Mouse (Mus musculus): Measurements from ENCODE around the gene Opcml. TPM values are rescaled to one million over a fixed set of nuclear protein-coding genes. Genes with fewer than 3 reads are reported as not detected.

Gene Opcml
- total and polyA plus RNA-seq, 2 experiments from 2014 or later = 48.3 to 140 TPM

- no peaks in the 10 kb centered on the region for H3K4me1 ChIP-seq (ENCODE audit: insufficient read depth)
- ATAC-seq = peak; percentile 60; the same call in 1 of the 2 replicates
- TF ChIP-seq CTCF (IDR thresholded peaks at IDR 0.05; ENCODE audit: low read depth) = no peak
- no peaks in the 10 kb centered on the region for H3K36me3 ChIP-seq (ENCODE audit: insufficient read depth)
- H3K27me3 ChIP-seq (ENCODE audit: insufficient read depth, low read length) = no peaks in the 10 kb centered on the region
- no peak for DNase-seq
- 28% methylated on average over 8 of the region's 8 CpGs for WGBS
- H3K27ac ChIP-seq (ENCODE audit: low read depth, low read length) = no peak overlapping the region
- no peak overlapping the region for H3K9ac ChIP-seq
- no peaks in the 10 kb centered on the region for H3K9me3 ChIP-seq (ENCODE audit: low read length)
- H3K4me2 ChIP-seq (ENCODE audit: low read depth) = no peak overlapping the region
- H3K4me3 ChIP-seq (ENCODE audit: low read depth, low read length) = no peak overlapping the region
Measured at GRCm38 (mm10) chr9:28255128-28255904, 464.7 kb downstream of the Opcml start.

- DNase-seq (no peak), ATAC-seq (no peak)
- TF ChIP-seq CTCF (IDR thresholded peaks at IDR 0.05; ENCODE audit: low read depth) = no peak
- Histone ChIP-seq H3K27ac (ENCODE audit: low read depth, low read length) (no peak overlapping the region), H3K4me1 (ENCODE audit: insufficient read depth) (no peaks in the 10 kb centered on the region), H3K36me3 (ENCODE audit: insufficient read depth) (no peaks in the 10 kb centered on the region), H3K9me3 (ENCODE audit: low read length) (no peaks in the 10 kb centered on the region), H3K9ac (no peak overlapping the region), H3K27me3 (ENCODE audit: insufficient read depth, low read length) (no peaks in the 10 kb centered on the region), H3K4me3 (ENCODE audit: low read depth, low read length) (no peak overlapping the region), H3K4me2 (ENCODE audit: low read depth) (no peak overlapping the region)
- WGBS = 56% methylated on average over 1 of the region's 1 CpGs
Measured at GRCm38 (mm10) chr9:28255905-28256268, 465.3 kb downstream of the Opcml start.

- peak; percentile 96 for TF ChIP-seq CTCF (IDR thresholded peaks at IDR 0.05; ENCODE audit: low read depth)
- H3K4me2 ChIP-seq (ENCODE audit: low read depth) = no peak overlapping the region
- H3K9ac ChIP-seq = no peak overlapping the region
- H3K4me1 ChIP-seq (ENCODE audit: insufficient read depth) = no peaks in the 10 kb centered on the region
- no peak overlapping the region for H3K4me3 ChIP-seq (ENCODE audit: low read depth, low read length)
- DNase-seq (peak; percentile 93), ATAC-seq (peak; percentile 88)
- no peak overlapping the region for H3K27ac ChIP-seq (ENCODE audit: low read depth, low read length)
- no peaks in the 10 kb centered on the region for H3K36me3 ChIP-seq (ENCODE audit: insufficient read depth)
- no peaks in the 10 kb centered on the region for H3K9me3 ChIP-seq (ENCODE audit: low read length)
- H3K27me3 ChIP-seq (ENCODE audit: insufficient read depth, low read length) = no peaks in the 10 kb centered on the region
- 24% methylated on average over 7 of the region's 7 CpGs for WGBS
Measured at GRCm38 (mm10) chr9:28261078-28261753, 470.6 kb downstream of the Opcml start.

GRCm38 (mm10) chr9:28262021-28262420 is 471.4 kb downstream of the Opcml start:
- no peak for TF ChIP-seq CTCF (IDR thresholded peaks at IDR 0.05; ENCODE audit: low read depth)
- DNase-seq = no peak

GRCm38 (mm10) chr9:28262896-28263295 is 472.3 kb downstream of the Opcml start:
- H3K9me3 ChIP-seq (ENCODE audit: low read length) = no peaks in the 10 kb centered on the region
- H3K27ac ChIP-seq (ENCODE audit: low read depth, low read length) = no peak overlapping the region
- no peak overlapping the region for H3K9ac ChIP-seq
- DNase-seq (no peak), ATAC-seq (no peak)
- 79% methylated on average over 2 of the region's 2 CpGs for WGBS
- no peaks in the 10 kb centered on the region for H3K27me3 ChIP-seq (ENCODE audit: insufficient read depth, low read length)
- no peak overlapping the region for H3K4me2 ChIP-seq (ENCODE audit: low read depth)
- no peaks in the 10 kb centered on the region for H3K4me1 ChIP-seq (ENCODE audit: insufficient read depth)
- TF ChIP-seq CTCF (IDR thresholded peaks at IDR 0.05; ENCODE audit: low read depth) = no peak
- H3K36me3 ChIP-seq (ENCODE audit: insufficient read depth) = no peaks in the 10 kb centered on the region
- H3K4me3 ChIP-seq (ENCODE audit: low read depth, low read length) = no peak overlapping the region

More at GRCm38 (mm10) chr9:28262021-28262420, 471.4 kb downstream of the Opcml start:
- no peaks in the 10 kb centered on the region for H3K36me3 ChIP-seq (ENCODE audit: insufficient read depth)
- H3K27ac ChIP-seq (ENCODE audit: low read depth, low read length) = no peak overlapping the region
- H3K4me3 ChIP-seq (ENCODE audit: low read depth, low read length) = no peak overlapping the region
- no peak for ATAC-seq
- no peaks in the 10 kb centered on the region for H3K4me1 ChIP-seq (ENCODE audit: insufficient read depth)
- no peak overlapping the region for H3K4me2 ChIP-seq (ENCODE audit: low read depth)
- WGBS = 67% methylated on average over 1 of the region's 1 CpGs
- no peaks in the 10 kb centered on the region for H3K9me3 ChIP-seq (ENCODE audit: low read length)
- H3K27me3 ChIP-seq (ENCODE audit: insufficient read depth, low read length) = no peaks in the 10 kb centered on the region
- H3K9ac ChIP-seq = no peak overlapping the region

- ATAC-seq (no peak), DNase-seq (no peak)
- Histone ChIP-seq H3K4me3 (ENCODE audit: low read depth, low read length) (no peak overlapping the region), H3K4me2 (ENCODE audit: low read depth) (no peak overlapping the region), H3K9me3 (ENCODE audit: low read length) (no peaks in the 10 kb centered on the region), H3K9ac (no peak overlapping the region), H3K4me1 (ENCODE audit: insufficient read depth) (no peaks in the 10 kb centered on the region), H3K36me3 (ENCODE audit: insufficient read depth) (no peaks in the 10 kb centered on the region), H3K27ac (ENCODE audit: low read depth, low read length) (no peak overlapping the region), H3K27me3 (ENCODE audit: insufficient read depth, low read length) (no peaks in the 10 kb centered on the region)
- no peak for TF ChIP-seq CTCF (IDR thresholded peaks at IDR 0.05; ENCODE audit: low read depth)
- WGBS = 47% methylated on average over 6 of the region's 6 CpGs
Measured at GRCm38 (mm10) chr9:28264761-28265160, 474.2 kb downstream of the Opcml start.

- no peaks in the 10 kb centered on the region for H3K36me3 ChIP-seq (ENCODE audit: insufficient read depth)
- H3K9me3 ChIP-seq (ENCODE audit: low read length) = no peaks in the 10 kb centered on the region
- H3K27me3 ChIP-seq (ENCODE audit: insufficient read depth, low read length) = no peaks in the 10 kb centered on the region
- ATAC-seq = no peak
- H3K4me1 ChIP-seq (ENCODE audit: insufficient read depth) = no peaks in the 10 kb centered on the region
- no peak for TF ChIP-seq CTCF (IDR thresholded peaks at IDR 0.05; ENCODE audit: low read depth)
- H3K9ac ChIP-seq = no peak overlapping the region
- DNase-seq = no peak
- H3K4me2 ChIP-seq (ENCODE audit: low read depth) = no peak overlapping the region
- WGBS = 77% methylated on average over 2 of the region's 2 CpGs
- no peak overlapping the region for H3K27ac ChIP-seq (ENCODE audit: low read depth, low read length)
- H3K4me3 ChIP-seq (ENCODE audit: low read depth, low read length) = no peak overlapping the region
Measured at GRCm38 (mm10) chr9:28273816-28274215, 483.2 kb downstream of the Opcml start.

Data from forebrain, postnatal 0 days (tissue).